Mouse (Mus musculus): ENCODE measurements at regions not wholly inside any gene's neighbourhood (a gene's known extent, or its start where the extent isn't known, plus 50 kb on each side); places are given as distances from the start of the nearest gene placed in this dataset.

- TF ChIP-seq TCF12 (IDR thresholded peaks at IDR 0.05; ENCODE audit: insufficient read depth, poor library complexity, severe bottlenecking) (no peak), POLR2A (IDR thresholded peaks at IDR 0.05; ENCODE audit: insufficient read length, low read depth) (no peak), E2F4 (IDR thresholded peaks at IDR 0.05; ENCODE audit: insufficient read depth) (no peak), SRF (IDR thresholded peaks at IDR 0.05; ENCODE audit: control insufficient read depth, insufficient read length, low read depth) (no peak), MYOG (IDR thresholded peaks at IDR 0.05; ENCODE audit: control insufficient read depth in 1 of 3, insufficient read depth in 1 of 3, insufficient read length in 2 of 3, low read depth in 2 of 3) (no peak), MAX (IDR thresholded peaks at IDR 0.05; ENCODE audit: low read depth) (no peak), MYOD1 (IDR thresholded peaks at IDR 0.05; ENCODE audit: control insufficient read depth in 1 of 3, insufficient read length in 2 of 3, low read depth in 2 of 3) (no peak), REST (IDR thresholded peaks at IDR 0.05; ENCODE audit: insufficient read depth, insufficient read length) (no peak), TCF3 (IDR thresholded peaks at IDR 0.05; ENCODE audit: insufficient read length, low read depth) (no peak)
These were observed 122.7 kb downstream of the Tent5c start for GRCm38 (mm10) chr3:100366447-100366846.

Data from myocyte (in vitro differentiated cells).